Mouse (Mus musculus): Measurements from ENCODE around the gene B3gat2.

DNA sequence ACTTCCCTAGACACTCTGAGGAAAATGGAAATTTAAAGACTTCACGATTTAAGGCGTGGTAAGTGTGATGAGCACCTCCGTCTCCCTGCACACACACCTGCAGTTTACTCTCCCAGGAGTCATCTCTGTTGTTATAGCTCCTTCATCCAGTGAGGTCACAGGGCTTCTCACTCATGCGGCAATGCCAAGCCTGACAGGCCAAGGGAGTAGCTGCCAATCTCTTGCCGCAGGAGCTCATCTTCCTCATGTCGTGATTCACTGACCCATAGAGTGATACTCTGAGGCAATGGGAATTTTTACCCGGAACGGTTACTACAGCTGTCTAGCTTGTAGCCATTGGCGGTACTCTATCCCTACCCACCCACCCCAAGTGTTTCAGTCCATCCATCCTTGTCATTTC lies 36.8 kb downstream of the B3gat2 start:
- TF ChIP-seq HCFC1 (IDR thresholded peaks at IDR 0.05; ENCODE audit: borderline replicate concordance, insufficient read depth, low read length) (no peak), ZNF384 (IDR thresholded peaks at IDR 0.05; ENCODE audit: low read depth, low read length) (no peak), ZC3H11A (IDR thresholded peaks at IDR 0.05; ENCODE audit: borderline replicate concordance, low read depth, low read length) (no peak), CHD2 (IDR thresholded peaks at IDR 0.05; ENCODE audit: low read depth, low read length) (no peak), MAFK (IDR thresholded peaks at IDR 0.05; ENCODE audit: insufficient read depth, low read depth, low read length) (no peak)
